Mouse (Mus musculus) frontal cortex, postnatal 25 days (tissue): ENCODE data around the gene Olfr304.
"Not testable (repeated sequence)": the region's sequence is repeated elsewhere in the genome, so short reads cannot be mapped to it uniquely, and the experiment has no call there.

Source experiments
- DNase-seq, 2 experiments: peaks; one replicate each; pipeline ENCODE4 v3.0.0; 2022; ENCODE audit warnings: low spot score in 2 of 2

The Olfr304 gene

DNA sequence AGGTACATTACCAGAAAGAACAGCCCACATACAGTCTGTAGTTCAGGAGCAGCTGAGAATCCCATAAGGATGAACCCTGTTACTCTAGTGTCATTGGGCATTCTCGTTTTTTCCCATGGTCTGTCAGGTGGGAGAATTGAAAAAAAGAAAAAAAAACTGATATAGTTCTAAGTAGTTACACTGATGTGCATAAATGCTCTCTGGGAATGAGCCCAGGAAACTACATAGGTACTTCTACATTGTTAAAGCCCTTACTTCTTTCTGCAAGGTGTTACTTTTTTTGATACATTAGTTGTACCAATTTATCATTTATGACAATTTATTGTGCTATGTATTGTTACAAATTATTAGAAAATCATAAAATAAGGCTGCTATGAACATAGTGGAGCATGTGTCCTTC is at the start of gene Olfr304:
TSS of gene Olfr304 (minus strand) at position 101 of the 400 bp plus-strand sequence.
- no peak for DNase-seq

DNA sequence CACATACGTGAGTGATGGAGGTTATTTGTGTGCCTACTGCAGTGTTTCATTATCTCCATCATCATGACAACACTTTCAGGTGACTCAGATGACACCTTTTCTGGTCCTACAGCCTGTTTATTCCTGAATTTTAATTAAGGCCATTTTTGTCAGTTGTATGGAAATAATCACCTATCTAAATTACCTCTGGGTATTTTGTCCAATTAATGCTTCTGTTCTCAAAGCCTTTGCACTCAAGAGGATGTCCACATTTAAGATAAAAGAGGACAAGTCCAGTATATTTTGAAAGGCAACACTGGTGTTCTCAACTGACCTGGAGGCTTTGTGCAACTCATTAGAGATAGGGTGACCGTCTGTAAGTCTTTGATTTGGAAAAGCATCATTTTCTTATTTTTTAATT is 17.1 kb upstream of the Olfr304 start, which contains the start of gene Olfr301:
TSS of gene Olfr301 (plus strand) at position 301 of the 400 bp plus-strand sequence.
- DNase-seq, result no peak

DNA sequence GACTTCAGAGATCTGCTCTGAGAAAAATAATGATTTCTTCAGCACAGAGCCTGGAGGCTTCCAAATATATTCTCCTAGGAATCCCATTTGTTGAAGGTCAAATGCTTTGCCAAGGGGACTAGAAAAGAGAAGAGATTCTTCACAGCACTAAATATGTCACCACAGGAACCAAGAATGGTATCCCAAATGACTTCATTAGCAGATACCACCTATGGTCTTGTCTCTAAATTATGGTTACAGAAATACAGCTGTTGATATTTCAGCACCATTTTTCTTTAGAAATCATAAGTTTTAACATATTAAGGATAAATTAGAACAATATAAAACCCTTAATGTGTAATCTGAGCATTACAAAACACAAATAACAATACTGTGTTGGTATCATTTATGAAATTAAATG is 11.2 kb upstream of the Olfr304 start, which contains the start of gene Olfr303:
TSS of gene Olfr303 (minus strand) at position 101 of the 400 bp plus-strand sequence.
- no peak for DNase-seq

DNA sequence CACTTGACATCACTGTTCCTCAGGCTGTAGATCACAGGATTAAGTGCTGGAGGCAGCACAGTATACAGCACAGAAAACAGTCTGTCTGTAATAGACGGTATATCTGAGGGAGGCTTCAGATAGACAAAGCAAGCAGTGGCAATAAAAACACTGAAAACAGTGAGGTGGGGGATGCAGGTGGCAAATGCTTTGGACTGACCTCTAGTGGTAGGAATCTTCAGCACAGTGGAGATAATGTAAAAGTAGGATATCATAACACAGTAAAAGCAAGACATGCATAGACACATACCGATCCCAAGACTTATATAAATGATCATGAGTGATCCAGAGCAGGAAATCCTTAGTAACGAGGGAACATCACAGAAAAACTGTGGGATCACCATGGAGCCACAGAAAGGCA is 689 bp downstream of the Olfr304 start:
- DNase-seq, result no peak

DNA sequence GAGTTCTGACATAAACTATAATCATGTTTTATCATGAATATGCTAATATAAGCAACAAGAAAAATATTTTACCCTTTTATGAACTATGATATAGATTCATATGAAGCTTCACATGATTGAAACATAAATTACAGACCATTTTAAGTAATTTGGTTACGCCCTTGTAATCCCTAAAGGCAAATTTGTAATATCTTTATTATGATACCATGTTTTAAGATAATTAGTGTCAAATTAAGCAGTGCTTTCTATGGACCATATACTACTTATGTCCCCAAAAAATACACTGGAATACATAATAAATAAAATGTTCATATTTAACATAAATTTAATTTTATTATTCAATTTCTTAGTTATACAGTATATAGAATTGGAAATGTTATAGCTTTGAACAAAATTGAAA is 19.6 kb downstream of the Olfr304 start, which contains the start of gene Olfr305:
TSS of gene Olfr305 (minus strand) at position 101 of the 400 bp plus-strand sequence.
- no peak for DNase-seq

DNA sequence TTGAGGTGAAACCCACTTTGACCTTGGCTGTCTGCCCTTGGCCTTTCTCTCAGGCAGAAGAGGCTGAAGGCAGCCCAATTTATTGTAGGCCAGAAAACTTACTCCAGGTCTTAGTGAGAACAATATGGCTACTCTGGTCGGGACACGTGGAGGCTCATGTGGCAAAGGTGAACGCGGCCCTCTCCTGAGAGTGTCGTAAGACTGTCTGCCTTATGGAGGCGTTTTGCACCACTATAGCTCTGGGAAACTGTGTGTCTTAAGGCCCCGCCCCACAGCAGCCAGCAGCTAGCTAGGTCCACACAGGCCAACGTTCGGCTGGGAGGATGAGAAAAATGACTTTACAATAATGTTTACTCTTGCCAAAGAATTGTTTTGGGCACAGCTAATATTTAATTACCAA is 40.2 kb downstream of the Olfr304 start:
- not testable (repeated sequence) for DNase-seq

DNA sequence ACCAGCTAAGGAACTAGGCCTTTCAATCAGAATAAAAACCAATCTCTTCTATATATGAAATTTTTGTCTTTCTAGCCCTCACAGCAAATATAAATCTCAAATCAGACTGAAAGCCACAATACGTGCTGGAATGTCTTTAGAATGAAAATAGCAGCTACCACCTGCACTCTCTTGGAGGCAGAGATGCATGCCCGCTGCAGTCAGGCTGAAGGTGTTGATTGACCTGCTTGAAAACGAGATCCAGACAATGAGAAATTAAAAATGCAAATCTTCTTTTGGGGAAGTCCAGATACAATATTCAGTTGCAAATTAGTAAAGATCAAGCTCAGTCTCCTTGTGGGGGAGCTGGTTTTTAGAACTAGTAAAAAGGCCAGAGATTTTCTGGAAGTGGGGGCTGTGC is 42.2 kb downstream of the Olfr304 start:
- DNase-seq, result no peak

DNA sequence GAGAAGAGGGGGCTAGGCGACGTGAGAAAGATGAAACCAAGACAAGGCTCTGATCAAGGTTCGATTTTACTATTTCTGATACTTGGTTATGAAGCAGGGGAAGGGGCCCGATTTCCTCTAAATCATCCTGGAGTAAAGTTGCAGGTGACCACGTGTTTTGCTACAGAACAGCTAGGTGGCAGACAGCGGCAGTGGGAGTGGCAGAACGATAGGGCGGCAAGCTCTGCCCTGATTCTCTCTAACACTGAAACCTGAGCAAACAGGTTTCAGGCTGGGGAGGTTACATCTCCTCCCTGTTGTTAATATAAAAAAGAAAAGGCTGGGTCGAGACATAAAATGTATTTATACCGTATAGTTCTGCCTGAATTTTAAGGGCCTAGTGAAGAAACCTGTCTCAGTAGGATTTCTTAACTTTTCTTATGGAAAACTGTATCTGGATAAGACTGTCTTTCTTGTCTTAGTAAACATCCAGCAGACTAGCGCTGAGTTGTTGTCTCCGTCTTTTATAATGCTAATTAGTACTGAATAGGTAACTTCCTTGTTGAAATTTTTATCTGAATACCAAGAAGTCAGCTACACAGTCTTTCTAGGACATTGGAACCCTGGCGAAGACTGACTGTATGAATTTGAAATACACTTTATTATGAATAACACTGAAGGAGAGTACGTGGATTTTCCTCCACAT is 43.4 kb downstream of the Olfr304 start:
- DNase-seq, result no peak

DNA sequence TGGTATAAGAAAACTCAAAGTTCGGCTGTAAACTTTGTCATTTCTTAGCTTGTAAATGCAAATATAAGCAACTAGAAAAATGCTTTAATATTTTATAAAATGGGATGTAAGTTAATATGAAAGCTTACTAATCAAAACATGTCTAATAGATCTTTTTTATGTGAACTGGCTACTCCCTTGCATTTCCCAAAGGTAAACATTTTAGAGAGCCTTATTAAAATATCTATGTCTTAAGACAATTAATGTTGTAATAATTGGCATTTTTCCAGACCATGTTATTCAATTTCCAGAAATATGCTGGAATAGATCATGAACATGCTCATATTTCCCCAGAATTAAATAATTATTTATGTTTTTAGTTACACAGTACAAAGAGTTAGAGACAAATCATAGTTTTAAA is 49.0 kb downstream of the Olfr304 start, which contains the start of gene Olfr307:
TSS of gene Olfr307 (minus strand) at position 101 of the 400 bp plus-strand sequence.
- no peak for DNase-seq
